Mouse (Mus musculus) forebrain, embryonic 16.5 days (tissue): ENCODE measurements around the gene Afg1l. TPM values are rescaled to one million over a fixed set of nuclear protein-coding genes. Genes with fewer than 3 reads are reported as not detected.
A peak's percentile ranks its signal among the peaks of the same experiment; 100 is the strongest.

Experiments
- ATAC-seq: fragments of 200-750 bp; cut with Nextera tagmentation; 2 replicates; pipeline ENCODE4 v1.8.0; 2017; ENCODE audit warnings: mild to moderate bottlenecking, moderate library complexity
- H3K27ac ChIP-seq: fragments of 300-500 bp; sonication (generic); 2 replicates; pipeline ENCODE4 v1.5.1; 2014; ENCODE audit warnings: low read length, control low read depth
- H3K27me3 ChIP-seq: fragments of 300-500 bp; sonication (generic); replicated peaks from 2 replicates; pipeline ENCODE4 v1.6.1; 2014; ENCODE audit warnings: low read length; ENCODE audit not compliant: control insufficient read depth, insufficient read depth
- H3K36me3 ChIP-seq: fragments of 300-500 bp; sonication (generic); 2 replicates; pipeline ENCODE4 v1.6.1; 2014; ENCODE audit not compliant: control insufficient read depth, insufficient read depth
- H3K4me1 ChIP-seq: fragments of 300-500 bp; sonication (generic); replicated peaks from 2 replicates; pipeline ENCODE4 v1.6.1; 2014; ENCODE audit warnings: low read length; ENCODE audit not compliant: control insufficient read depth, insufficient read depth
- H3K4me2 ChIP-seq: fragments of 300-500 bp; sonication (generic); 2 replicates; pipeline ENCODE4 v1.6.1; 2014; ENCODE audit warnings: mild to moderate bottlenecking, low read length, control low read depth
- H3K4me3 ChIP-seq: fragments of 300-500 bp; sonication (generic); replicated peaks from 2 replicates; pipeline ENCODE4 v1.5.1; 2014; ENCODE audit warnings: mild to moderate bottlenecking, low read length, control low read depth
- H3K9ac ChIP-seq: fragments of 300-500 bp; sonication (generic); replicated peaks from 2 replicates; pipeline ENCODE4 v1.6.1; 2014; ENCODE audit warnings: low read depth, low read length, control low read depth
- H3K9me3 ChIP-seq: fragments of 300-500 bp; sonication (generic); 2 replicates; pipeline ENCODE4 v1.6.1; 2016; ENCODE audit warnings: low read length; ENCODE audit not compliant: control insufficient read depth
- WGBS: fragments of 180-500 bp; shearing (Covaris S2); extraction: QIAGEN DNeasy Blood & Tissue Kit; methylation state at CpG from one replicate; pipeline ENCODE4 v1.1.7; 2014; 5-methylcytosine and 5-hydroxymethylcytosine counted together
- polyA plus RNA-seq: library from polyadenylated mRNA; unstranded; fragments of >200 nt; fragmentation: Nextera tagmentation; extraction: Ambion mirVana; gene quantifications from 2 replicates; pipeline ENCODE4 v1.2.1, GENCODE M21; 2015

Afg1l gene
- polyA plus RNA-seq, 1 experiment from 2014 or later: 6.9 TPM

DNA sequence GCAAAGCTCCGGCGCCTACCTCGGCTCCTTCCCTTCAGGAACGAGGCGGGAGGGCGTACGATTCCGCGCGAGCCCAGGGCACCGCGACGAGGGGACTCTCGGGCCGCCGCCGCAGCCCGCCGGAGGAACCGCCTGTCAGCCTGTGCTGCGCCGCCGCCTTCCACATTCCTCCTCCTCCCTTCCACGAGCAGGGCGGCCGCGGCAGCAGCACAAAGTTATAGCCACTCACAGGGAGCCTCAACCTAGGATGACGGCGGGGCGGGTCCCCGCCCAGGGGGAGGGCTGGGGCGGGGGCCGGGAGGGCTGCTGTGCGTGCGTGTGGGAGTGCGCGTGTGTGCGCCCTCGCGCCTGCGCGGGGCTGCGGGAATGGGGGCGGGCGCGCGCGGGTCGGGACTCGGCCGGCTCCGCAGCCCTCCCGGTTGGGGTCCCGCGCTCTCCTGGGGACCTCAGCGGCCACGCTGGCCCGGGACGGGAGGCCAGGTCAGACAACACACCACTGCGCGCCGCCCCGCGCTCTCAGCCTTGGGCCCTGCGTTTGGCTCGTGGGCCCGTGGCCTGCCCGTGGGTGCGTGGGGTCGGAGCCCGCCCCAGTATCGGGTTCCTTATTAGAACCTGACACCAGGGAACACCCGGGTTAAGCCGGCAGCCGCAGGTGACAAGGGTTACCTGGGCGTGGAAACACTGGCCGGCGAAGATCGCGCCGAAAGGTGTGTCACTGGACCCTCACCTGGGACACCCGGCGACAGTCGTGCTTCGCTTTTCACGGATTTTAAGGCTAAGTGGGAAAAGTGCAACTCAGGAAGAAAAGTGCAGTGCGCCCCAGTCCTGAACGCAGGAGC is 201.6 kb downstream of the Afg1l start, which contains the start of gene Foxo3:
Foxo3 (minus strand) TSS at position 249 of the 839 bp plus-strand sequence.
- under 1% methylated on average over 75 of the region's 88 CpGs for WGBS
- Histone ChIP-seq H3K4me3 (peak within 1 kb of the TSS; percentile 90), H3K9ac (peak within 1 kb of the TSS; percentile 77), H3K4me1 (peaks cover 30% of the 10 kb centered on the region), H3K27ac (peak within 1 kb of the TSS; percentile 99), H3K36me3 (no peaks in the 10 kb centered on the region), H3K4me2 (peak within 1 kb of the TSS; percentile 96), H3K27me3 (peaks cover 2% of the 10 kb centered on the region; the same call in 1 of the 2 replicates), H3K9me3 (no peaks in the 10 kb centered on the region)
- ATAC-seq: peak; percentile 76

DNA sequence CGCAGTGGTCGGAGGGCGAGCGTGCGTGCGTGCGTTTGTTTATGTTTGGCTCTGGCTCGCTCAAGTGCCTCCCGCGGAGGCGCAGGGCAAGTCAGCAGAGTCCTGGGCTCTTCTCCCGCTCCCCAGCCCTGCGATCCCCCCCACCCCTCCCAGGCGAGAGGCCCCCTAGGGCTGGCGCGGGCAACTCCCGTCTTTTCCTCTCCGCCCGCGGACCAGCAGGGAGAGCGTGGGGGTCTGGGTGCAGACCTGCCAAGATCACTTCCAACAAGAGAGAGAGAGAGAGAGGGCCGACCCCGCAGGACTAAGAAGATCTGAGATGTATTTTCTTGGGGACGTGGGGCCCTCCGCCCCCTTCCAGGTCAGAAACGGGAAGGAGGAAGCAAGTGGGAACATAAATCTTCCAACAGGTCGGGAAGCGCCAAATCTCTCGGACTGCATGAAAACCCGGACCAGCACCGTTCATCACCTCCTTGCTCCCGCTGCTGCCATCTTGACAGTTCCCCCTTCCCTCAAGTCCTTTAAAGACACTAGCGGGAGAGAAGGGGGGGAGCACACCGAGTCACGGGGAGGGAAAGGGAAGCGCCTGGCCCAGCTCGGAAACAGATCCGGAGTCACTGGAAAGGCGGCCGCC is 202.4 kb downstream of the Afg1l start:
- Histone ChIP-seq H3K4me3 (peak overlapping the region; percentile 90), H3K4me1 (peaks cover 30% of the 10 kb centered on the region), H3K4me2 (peak overlapping the region; percentile 96), H3K9ac (peak overlapping the region; percentile 77), H3K27ac (peak overlapping the region; percentile 99), H3K9me3 (no peaks in the 10 kb centered on the region), H3K36me3 (no peaks in the 10 kb centered on the region), H3K27me3 (peaks cover 2% of the 10 kb centered on the region; the same call in 1 of the 2 replicates)
- no peak; the same call in 1 of the 2 replicates for ATAC-seq
- WGBS: 0% methylated on average over 40 of the region's 40 CpGs

DNA sequence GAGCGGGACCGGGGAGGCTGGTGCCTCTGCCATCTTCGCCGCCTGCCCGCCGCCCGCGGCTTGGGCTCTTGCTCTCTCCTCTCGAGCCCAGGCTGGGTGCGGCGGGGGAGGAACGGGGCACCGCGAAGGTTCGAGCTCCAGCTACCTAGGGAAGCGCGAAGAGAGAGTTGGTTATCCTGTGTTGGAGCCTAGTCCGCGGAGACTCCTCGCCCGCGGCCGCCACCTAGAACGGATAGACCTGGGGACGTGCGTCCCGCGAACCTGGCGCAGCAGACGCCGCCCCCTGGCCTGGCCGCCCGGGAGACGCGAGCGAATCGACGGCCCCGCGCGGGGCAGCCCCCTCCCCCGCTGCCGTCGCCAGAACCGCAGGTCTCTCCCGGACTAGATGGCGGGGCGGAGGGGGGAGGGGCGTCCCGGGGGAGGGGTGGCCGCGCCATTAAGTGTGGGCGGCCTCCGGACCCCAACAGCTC is 202.9 kb downstream of the Afg1l start:
- peak overlapping the region; percentile 77 for H3K9ac ChIP-seq
- H3K4me3 ChIP-seq: peak overlapping the region; percentile 90
- peak overlapping the region; percentile 96 for H3K4me2 ChIP-seq
- no peak for ATAC-seq
- WGBS: under 1% methylated on average over 40 of the region's 54 CpGs
- H3K4me1 ChIP-seq: peaks cover 30% of the 10 kb centered on the region
- H3K36me3 ChIP-seq: no peaks in the 10 kb centered on the region
- H3K27ac ChIP-seq: peak overlapping the region; percentile 99
- peaks cover 2% of the 10 kb centered on the region; the same call in 1 of the 2 replicates for H3K27me3 ChIP-seq
- no peaks in the 10 kb centered on the region for H3K9me3 ChIP-seq

DNA sequence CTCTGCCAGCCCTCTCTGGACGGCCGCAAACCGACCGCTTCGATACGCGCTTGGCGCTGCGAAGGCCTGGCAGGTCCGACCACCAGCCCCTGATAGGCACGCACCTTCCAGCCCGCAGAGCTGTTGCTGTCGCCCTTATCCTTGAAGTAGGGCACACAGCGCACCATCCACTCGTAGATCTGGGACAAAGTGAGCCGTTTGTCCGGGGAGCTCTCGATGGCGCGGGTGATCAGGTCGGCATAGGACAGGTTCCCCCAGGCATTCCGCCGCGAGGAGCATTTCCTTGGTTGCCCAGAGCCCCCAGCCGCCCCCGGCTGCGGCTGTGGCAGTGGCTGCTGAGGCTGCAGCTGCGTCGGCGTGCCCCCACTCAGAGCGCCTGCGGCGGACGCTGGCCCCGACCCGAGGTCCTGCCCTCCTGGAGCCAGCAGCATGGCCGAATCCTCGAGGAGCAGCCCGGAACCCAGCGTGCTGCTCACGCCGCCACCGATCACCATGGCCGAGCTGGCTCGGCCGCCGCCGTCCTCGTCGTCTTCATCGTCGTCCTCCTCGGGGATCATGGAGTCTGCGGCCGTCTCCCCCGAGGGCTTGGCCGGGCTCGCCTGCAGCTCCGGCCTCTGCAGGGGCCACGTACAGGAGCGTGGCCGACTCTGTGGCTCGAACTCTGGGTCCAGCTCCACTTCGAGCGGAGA is 203.5 kb downstream of the Afg1l start:
- peak overlapping the region; percentile 96 for H3K4me2 ChIP-seq
- H3K9me3 ChIP-seq: no peaks in the 10 kb centered on the region
- H3K4me1 ChIP-seq: peaks cover 30% of the 10 kb centered on the region
- peaks cover 2% of the 10 kb centered on the region; the same call in 1 of the 2 replicates for H3K27me3 ChIP-seq
- H3K9ac ChIP-seq: peak overlapping the region; percentile 77
- 1% methylated on average over 65 of the region's 65 CpGs for WGBS
- H3K27ac ChIP-seq: no peak overlapping the region
- no peaks in the 10 kb centered on the region for H3K36me3 ChIP-seq
- ATAC-seq: no peak
- H3K4me3 ChIP-seq: peak overlapping the region; percentile 90

DNA sequence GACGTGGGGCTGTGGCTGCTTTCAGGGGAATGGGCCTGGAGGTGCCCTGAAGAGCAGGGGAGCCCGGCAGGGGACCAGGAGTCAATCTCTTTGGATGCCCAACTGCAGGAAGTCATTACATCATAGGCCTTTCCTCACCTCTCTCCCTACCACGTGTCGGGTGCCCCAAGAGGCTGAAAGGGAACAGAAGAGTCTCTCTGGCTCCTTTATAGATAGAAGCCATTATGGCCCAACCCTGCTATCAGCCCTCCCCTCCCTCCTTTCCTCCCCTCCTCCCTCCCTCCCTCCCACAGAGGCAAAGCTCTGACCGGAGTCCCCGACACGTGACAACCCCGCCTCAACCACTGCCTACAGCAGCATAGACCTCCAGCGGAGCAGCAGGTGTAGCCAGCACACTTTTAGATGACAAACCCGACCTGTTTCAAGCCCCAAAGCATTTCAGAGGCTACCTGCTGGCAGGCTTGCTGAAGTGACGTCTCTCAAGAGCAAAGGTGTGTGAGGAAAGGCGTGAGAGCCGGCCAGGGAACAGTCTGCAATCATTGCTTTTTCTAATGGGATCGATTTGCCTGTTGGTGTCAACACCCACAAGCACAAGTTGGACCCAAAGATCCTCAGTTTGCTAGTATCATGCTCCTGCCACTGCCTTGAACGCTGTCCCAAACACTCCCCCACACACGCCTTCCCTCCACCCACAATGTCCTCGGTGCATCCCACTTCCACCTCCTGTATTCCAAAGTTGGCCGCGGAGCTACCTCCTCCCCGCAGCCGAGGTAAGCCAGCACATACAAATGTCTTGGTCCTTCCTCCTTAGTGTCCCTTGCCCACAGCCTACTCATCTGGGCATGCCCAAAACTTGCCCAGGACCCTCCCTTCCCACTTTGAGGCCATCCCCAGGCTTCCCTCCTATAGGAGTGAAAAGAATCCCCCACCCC is 204.3 kb downstream of the Afg1l start:
- Histone ChIP-seq H3K4me2 (peak overlapping the region; percentile 96), H3K36me3 (no peaks in the 10 kb centered on the region), H3K27ac (no peak overlapping the region), H3K4me1 (peaks cover 30% of the 10 kb centered on the region), H3K27me3 (no peaks in the 10 kb centered on the region; the same call in 1 of the 2 replicates), H3K9me3 (no peaks in the 10 kb centered on the region), H3K4me3 (peak overlapping the region; percentile 90), H3K9ac (peak overlapping the region; percentile 77)
- no peak for ATAC-seq
- 14% methylated on average over 21 of the region's 21 CpGs for WGBS

DNA sequence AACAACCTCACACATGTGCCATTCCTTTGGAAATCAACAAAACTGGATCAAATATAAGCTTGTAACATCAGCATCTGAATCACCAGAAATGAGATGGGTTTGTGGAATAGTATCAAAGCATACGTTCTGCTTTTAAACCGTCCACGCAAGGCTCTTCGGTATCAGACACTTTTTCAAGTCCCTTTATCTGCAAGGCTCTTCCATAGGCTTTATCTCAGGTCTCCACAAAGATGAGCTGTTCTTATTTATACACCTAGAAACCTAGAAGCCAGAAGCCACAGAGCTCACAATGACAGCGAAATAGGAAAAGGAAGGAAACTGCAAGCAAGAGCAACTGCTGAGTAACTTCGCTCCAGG is 205.0 kb downstream of the Afg1l start:
- H3K9ac ChIP-seq: no peak overlapping the region
- 64% methylated on average over 6 of the region's 6 CpGs for WGBS
- ATAC-seq: no peak
- no peaks in the 10 kb centered on the region for H3K36me3 ChIP-seq
- peak overlapping the region; percentile 96 for H3K4me2 ChIP-seq
- H3K9me3 ChIP-seq: no peaks in the 10 kb centered on the region
- peaks cover 25% of the 10 kb centered on the region for H3K4me1 ChIP-seq
- H3K4me3 ChIP-seq: peak overlapping the region; percentile 90
- no peak overlapping the region for H3K27ac ChIP-seq
- no peaks in the 10 kb centered on the region; the same call in 1 of the 2 replicates for H3K27me3 ChIP-seq

DNA sequence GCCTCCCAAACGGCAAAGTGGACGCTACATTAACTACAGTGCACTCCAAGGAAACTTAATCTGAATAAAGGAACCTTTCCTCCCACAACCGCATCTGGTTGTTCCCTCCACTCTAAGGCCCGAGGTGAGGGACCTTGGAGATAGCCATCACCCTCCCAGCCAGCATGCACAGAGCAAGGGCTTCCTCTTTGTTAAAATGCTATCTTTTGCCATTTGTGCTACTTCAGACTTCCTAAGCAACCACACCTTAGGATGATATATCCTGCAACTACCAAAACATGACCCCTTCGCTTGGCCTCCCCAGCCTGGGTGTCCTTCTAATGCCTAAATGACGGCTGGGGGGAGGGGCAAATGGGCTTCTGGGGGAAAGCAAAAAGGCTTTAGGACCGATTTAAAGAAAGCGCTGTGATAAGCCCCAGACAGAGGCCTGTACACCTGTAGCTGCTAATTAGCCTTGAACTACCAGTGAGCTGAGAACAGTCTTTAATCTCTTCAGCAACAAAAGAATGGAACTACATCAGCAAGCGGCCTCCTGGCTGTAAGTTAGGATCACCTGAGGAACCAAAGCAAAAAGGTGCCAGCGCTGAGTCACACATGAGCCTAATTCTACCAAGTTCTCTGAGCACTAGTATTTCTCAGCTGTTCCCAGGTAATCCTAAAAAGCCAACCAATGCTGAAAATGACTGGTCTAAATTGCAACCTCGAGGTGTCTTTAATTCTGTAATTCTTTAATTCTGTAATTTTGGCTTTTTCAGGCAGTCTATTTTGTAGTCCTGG is 206.7 kb downstream of the Afg1l start:
- H3K4me1 ChIP-seq: peaks cover 25% of the 10 kb centered on the region
- no peak overlapping the region for H3K4me2 ChIP-seq
- 54% methylated on average over 11 of the region's 11 CpGs for WGBS
- no peaks in the 10 kb centered on the region for H3K9me3 ChIP-seq
- ATAC-seq: no peak
- no peaks in the 10 kb centered on the region; the same call in 1 of the 2 replicates for H3K27me3 ChIP-seq
- H3K27ac ChIP-seq: no peak overlapping the region
- no peaks in the 10 kb centered on the region for H3K36me3 ChIP-seq
- no peak overlapping the region for H3K4me3 ChIP-seq
- no peak overlapping the region for H3K9ac ChIP-seq
